9 mouse cellular contexts compared by ENCODE assay signal in the genomic region with DNA sequence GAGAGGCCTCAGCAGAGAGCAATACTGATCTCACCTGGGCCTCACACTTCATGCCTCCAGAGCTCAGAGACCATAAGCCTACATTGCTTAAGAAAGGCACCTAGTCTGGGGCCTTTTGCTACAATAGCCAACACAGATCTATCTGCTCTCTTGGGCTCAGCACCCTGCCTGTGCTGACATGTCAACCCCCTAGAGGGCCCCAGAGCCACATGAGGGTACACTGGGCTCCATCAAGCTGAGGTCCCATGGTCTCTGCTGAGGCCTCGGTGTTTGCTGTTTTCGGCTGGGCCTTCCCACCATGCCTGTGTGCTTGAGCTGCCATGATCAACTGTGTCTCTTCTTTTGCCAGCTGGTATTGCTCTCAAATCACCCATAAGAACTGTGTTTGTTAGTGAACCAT. TPM values are rescaled to one million over a fixed set of nuclear protein-coding genes. Genes with fewer than 3 reads are reported as not detected.
DNase-seq lines count a peak whose midpoint lies in the region; ATAC-seq and TF ChIP-seq lines count a peak whose summit lies in the region.
"Had no signal": no experiment of that assay in that cellular context is flagged by ENCODE, and none has a peak within 500 bp of the region (broad histone marks: within the 10 kb centered on the region; RNA-seq: fewer than 3 reads in every experiment).

No protein-coding gene starts in this region.

- H3K9ac ChIP-seq in lung, embryonic 14.5 days, result no peak overlapping the region
- H3K9ac ChIP-seq: midbrain, embryonic 12.5 days had no signal

- ATAC-seq in frontal cortex, adult (ENCODE audit: low TSS enrichment), result peak; percentile 41; the same call in 1 of the 2 replicates
- peak; percentile 71 for ATAC-seq in inflammation-experienced regulatory T-cells, adult 6 months
- ATAC-seq in lung, embryonic 14.5 days (ENCODE audit: insufficient read depth), result 0 out of 2 replicates have a peak, but pooled peaks have one; percentile 20

- H3K9me3 ChIP-seq in lung, embryonic 14.5 days (ENCODE audit: low read depth, low read length), result no peaks in the 10 kb centered on the region
- H3K9me3 ChIP-seq: midbrain, embryonic 12.5 days had no signal

- H3K4me1 ChIP-seq in lung, embryonic 14.5 days (ENCODE audit: insufficient read depth), result no peaks in the 10 kb centered on the region

- no peaks in the 10 kb centered on the region for H3K36me3 ChIP-seq in lung, embryonic 14.5 days (ENCODE audit: insufficient read depth)
- H3K36me3 ChIP-seq: midbrain, embryonic 12.5 days had no signal

- H3K27ac ChIP-seq in lung, embryonic 14.5 days (ENCODE audit: low read depth), result no peak overlapping the region
- H3K27ac ChIP-seq: midbrain, embryonic 12.5 days had no signal

- no peak overlapping the region for H3K4me2 ChIP-seq in lung, embryonic 14.5 days
- H3K4me2 ChIP-seq: midbrain, embryonic 12.5 days had no signal

- peak; percentile 57 for TF ChIP-seq CTCF in lung, embryonic 14.5 days (IDR thresholded peaks at IDR 0.05; ENCODE audit: low read depth)

- no peak for DNase-seq in frontal cortex, postnatal 25 days (ENCODE audit: low spot score in 2 of 2)
- peak; percentile 24 to 34 for DNase-seq in CD8-positive naive resting alpha-beta T cell, adult 2 months (ENCODE audit: low read depth in 2 of 2, low spot score in 2 of 2)
- DNase-seq in lung, embryonic 14.5 days, result peak; percentile 52
- peak; percentile 72 for DNase-seq in thymus, postnatal 4 days
- DNase-seq in left cerebral cortex, adult 18-20 months (ENCODE audit: low spot score in 2 of 2), result no peak
- no peak for DNase-seq in MN1 (ENCODE audit: low spot score)

- 61% methylated on average over 2 of the region's 2 CpGs for WGBS in lung, embryonic 14.5 days

- no peaks in the 10 kb centered on the region for H3K27me3 ChIP-seq in lung, embryonic 14.5 days (ENCODE audit: insufficient read depth, low read length)
- H3K27me3 ChIP-seq: midbrain, embryonic 12.5 days had no signal

- no peak overlapping the region for H3K4me3 ChIP-seq in lung, embryonic 14.5 days (ENCODE audit: low read depth, low read length)
- H3K4me3 ChIP-seq: midbrain, embryonic 12.5 days had no signal

RNA-seq across cellular contexts. Expression of a gene that starts 24.0 kb away (rescaled TPM):
- 100 to 1,000 TPM in 1 of 3 experiments, 10 to 100 TPM in 2; 55.6 to 103 (median 69.5) TPM for polyA plus RNA-seq in inflammation-experienced regulatory T-cells, adult 6 months (2017; shearing (Covaris generic))
- polyA plus RNA-seq in lung, embryonic 14.5 days (2014; fragmentation: Nextera tagmentation; extraction: Ambion mirVana), result 52.1 and 52.4 TPM in 2 replicates
- total RNA-seq in left cerebral cortex, adult 18-20 months (2021), result 10 to 100 TPM; 80.0 to 93.6 TPM

Comparison
In these comparisons a context has a peak if more than half of its experiments do, and no peak if none do; other contexts are left out.
1. ATAC-seq: peak in every context shown above with its lines; median percentile 71 in inflammation-experienced regulatory T-cells, adult 6 months; 41 in frontal cortex, adult; 20 in lung, embryonic 14.5 days.
2. DNase-seq: peak in CD8-positive naive resting alpha-beta T cell, adult 2 months (2 of 2), lung, embryonic 14.5 days (single experiment) and thymus, postnatal 4 days (single experiment); none in frontal cortex, postnatal 25 days (0 of 2), left cerebral cortex, adult 18-20 months (0 of 2) and MN1 (single experiment).